Mouse (Mus musculus): ENCODE measurements around the gene Rem1.
A peak's percentile ranks its signal among the peaks of the same experiment; 100 is the strongest.
"Not testable (repeated sequence)": the region's sequence is repeated elsewhere in the genome, so short reads cannot be mapped to it uniquely, and the experiment has no call there.

Rem1 gene

DNA sequence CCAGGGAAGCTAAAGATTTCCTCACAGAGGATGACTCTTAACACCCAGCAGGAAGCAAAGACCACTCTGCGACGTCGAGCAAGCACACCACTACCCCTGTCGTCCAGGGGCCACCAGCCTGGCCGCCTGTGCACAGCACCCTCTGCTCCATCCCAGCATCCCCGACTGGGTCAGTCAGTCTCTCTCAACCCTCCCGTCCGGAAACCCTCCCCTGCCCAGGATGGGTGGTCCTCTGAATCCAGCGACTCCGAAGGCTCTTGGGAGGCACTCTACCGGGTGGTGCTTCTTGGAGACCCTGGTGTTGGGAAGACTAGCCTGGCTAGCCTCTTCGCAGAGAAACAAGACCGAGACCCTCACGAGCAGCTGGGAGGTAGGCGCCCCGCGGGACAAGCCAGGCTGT lies 1.3 kb downstream of the Rem1 start:
- DNase-seq (ENCODE audit: low read depth, low spot score): no peak

DNA sequence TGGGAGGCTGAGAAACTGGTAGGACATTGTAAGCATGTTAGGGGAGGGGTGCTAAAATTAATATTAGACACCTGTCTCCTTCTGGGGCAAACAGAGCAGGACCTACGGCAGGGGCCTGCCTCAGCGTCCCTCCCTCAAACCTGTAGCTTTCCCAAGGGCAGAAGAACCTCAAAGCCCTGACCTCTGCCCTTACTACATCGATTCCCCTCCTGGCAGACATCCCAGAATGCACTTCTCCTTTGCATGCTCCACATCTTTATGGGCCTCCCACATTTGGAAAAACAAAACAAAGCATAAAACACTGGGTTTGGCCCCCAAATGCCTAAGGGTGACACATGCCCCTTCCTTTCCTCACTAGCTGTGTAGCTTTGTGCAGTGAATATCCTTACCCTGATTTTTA lies 2.5 kb downstream of the Rem1 start:
- DNase-seq (ENCODE audit: low read depth, low spot score): no peak

- no peak for DNase-seq (ENCODE audit: low read depth, low spot score)
Observed at GRCm38 (mm10) chr2:152629904-152630303, 3.2 kb downstream of the Rem1 start.

- DNase-seq (ENCODE audit: low read depth, low spot score): no peak
Observed at GRCm38 (mm10) chr2:152633334-152633733, 6.6 kb downstream of the Rem1 start.

- DNase-seq (ENCODE audit: low read depth, low spot score): peak; percentile 65
Observed at GRCm38 (mm10) chr2:152634311-152634710, 7.6 kb downstream of the Rem1 start.

- DNase-seq (ENCODE audit: low read depth, low spot score): no peak
Observed at GRCm38 (mm10) chr2:152636246-152637005, 9.7 kb downstream of the Rem1 start.

DNA sequence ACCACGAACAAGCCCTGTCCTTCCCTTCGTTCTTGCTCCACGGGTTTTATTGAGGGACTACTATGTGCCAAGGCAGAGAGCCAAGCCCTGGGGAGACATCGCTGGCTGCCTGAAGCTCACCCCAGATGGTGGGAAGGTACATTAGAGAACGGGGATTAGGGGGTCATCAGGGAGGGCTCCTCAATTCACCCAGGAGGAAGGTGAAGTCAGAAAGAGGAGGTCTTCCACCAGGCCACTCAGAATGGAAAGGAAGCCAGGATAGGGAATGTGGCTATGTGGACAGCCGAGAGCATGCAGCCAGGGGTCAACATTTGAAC lies 10.2 kb downstream of the Rem1 start:
- no peak for DNase-seq (ENCODE audit: low read depth, low spot score)

DNA sequence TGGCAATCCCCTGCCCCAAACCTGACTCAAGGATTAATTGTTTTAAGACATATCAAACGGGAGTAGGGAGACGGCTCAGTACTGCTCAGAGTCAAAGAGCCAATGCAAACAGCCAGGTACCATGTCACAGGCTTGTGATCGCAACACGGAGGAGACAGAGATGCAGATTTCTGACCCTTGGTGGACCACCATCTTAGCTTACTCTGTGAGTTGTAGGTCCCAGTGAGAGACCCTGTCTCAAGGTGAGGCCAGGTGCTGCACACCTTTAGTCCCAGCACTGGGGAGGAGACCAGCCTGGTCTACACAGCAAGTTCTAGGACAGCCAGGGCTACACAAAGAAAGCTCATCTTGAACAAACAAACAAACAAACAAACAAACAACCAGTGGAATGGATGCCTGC lies 10.6 kb downstream of the Rem1 start:
- no peak for DNase-seq (ENCODE audit: low read depth, low spot score)

- no peak for DNase-seq (ENCODE audit: low read depth, low spot score)
Observed at GRCm38 (mm10) chr2:152638865-152639264, 12.1 kb downstream of the Rem1 start.

DNA sequence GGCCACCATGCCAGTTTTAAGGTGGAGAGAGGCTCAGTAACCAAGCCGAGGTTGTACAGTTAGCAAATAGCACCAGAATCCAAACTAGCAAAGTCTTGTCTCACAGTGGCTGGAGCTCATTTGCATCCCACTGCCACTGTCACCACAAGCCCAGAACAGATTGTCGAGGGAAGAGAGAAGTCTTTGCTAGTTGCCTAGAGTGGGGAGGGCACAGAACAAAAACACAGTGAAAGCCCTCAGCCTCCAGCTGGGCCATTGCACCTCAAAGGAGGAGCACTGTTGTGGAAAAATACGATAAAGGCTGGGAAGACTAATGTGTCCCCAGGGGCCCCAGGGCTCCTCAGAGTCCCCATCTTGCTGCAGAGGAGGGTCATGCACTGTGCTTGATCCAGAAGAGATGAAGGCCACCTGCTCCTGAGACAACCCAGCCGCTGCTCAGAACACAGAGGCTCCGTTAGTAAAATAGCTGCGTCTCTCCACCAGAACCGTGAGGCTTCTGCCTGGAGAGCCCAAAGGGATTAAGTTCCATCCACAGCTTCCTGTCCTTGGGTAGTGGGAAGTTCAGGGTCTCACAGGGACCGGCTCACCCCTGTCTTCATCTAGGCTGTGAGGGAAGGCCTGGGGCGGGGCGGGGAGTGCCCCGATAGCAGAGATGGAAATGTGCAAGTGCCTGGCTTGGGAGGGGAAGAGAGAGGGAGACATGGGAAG lies 12.8 kb downstream of the Rem1 start:
- no peak for DNase-seq (ENCODE audit: low read depth, low spot score)

GRCm38 (mm10) chr2:152652901-152653620 lies 26.3 kb downstream of the Rem1 start:
- no peak for DNase-seq (ENCODE audit: low read depth, low spot score)

DNA sequence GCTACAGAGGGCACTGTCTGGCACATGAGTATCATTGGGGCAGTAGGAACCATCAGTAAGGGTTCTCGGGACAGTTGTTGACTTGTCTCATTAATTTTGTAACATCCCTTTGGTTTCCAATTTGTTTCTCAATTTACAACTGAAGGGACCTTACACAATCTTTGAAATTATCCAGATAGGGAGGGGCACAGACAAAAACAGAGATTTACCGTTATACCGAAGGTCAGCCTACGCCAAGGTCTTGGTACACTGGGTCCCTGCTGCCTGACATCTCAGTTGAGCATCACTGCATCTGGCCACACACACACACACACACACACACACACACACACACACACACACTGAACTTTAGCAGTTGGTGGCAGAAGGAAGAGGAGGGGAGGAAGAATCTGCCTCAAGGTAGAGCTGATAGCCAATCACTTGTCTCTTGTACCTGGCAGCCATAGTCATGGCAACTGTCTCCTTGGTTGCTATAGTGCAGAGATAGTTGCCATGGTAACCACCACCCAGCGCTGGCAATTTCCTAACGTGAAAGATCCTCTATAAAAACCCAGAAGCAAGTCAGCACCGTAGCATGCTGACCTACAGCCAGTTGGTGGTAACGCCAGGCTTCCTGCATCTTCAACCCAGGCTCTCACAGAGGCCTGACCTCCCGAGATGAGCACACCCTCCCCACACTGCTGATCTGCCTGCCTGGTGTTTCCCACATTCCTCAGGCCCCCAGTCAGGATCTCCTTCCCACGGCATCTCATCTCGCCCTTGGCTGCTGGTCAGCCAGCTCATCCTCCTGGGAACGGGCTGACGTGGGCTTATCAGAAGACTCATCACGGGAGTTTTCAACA lies 27.3 kb downstream of the Rem1 start:
- DNase-seq (ENCODE audit: low read depth, low spot score): peak; percentile 45

DNA sequence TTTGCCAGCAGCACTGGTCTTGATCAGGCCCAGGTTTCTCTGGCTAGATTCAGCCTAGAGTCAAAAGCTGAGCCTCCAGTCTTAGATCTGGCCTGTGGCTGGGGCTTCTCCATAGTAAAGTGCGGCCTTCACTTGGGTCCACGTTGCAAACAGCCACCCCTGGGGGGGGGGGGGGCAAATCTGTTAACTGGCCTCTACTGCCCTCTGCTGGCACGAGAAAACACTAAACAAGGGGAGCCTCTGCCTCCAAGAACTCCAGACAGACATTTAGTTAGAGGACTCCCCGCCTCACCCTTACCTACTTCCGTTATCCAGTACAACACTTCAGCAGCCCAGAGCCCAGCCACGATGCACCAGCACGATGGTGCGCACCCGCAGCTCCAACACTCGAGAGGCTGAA lies 30.6 kb downstream of the Rem1 start:
- DNase-seq (ENCODE audit: low read depth, low spot score): peak; percentile 82

- DNase-seq (ENCODE audit: low read depth, low spot score): no peak
Observed at GRCm38 (mm10) chr2:152661163-152661562, 34.4 kb downstream of the Rem1 start.

GRCm38 (mm10) chr2:152666191-152666590 lies 39.4 kb downstream of the Rem1 start:
- not testable (repeated sequence) for DNase-seq (ENCODE audit: low read depth, low spot score)

DNA sequence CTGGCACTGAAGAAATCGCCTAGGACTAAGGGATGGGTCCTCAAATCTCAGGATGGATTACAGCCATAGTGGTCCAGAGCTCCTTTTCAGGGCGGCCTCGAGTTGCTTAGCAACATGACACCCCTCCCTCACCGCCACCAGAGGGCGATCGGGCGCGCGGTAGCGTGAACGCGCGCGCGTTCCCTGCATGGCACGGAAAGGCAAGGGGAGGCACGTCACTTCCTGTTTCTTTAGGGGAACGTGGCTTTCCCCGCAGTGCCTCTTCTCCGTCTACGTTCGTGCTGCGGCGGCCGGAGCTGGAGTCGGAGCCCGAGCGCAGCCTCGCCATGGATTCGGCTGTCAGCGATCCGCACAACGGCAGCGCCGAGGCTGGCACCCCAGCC lies 42.5 kb downstream of the Rem1 start, which contains the start of gene H13:
H13 (plus strand) TSS at position 206 of the 383 bp plus-strand sequence.
- peak; percentile 96 for DNase-seq (ENCODE audit: low read depth, low spot score)

- DNase-seq (ENCODE audit: low read depth, low spot score): peak; percentile 83
Observed at GRCm38 (mm10) chr2:152669639-152670484, 43.1 kb downstream of the Rem1 start.

GRCm38 (mm10) chr2:152670983-152671641 lies 44.4 kb downstream of the Rem1 start:
- no peak for DNase-seq (ENCODE audit: low read depth, low spot score)

DNA sequence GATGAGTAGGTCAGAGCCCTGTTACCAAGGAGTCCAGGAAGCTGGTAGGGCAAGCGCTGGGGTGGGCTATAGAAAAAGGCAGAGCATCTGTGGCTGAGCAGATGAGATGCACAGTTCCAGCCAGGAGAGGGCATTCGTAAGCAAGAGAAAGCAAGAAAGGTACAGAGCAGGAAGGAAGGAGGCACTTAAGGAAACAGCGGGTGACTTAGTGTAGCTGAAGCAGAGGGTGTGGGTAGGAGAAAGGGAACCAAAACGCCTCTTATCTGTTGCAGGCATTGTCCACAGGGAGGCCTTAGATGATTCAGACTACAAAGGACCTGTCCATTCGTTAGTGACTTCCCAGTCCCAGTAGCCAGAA lies 44.9 kb downstream of the Rem1 start:
- peak; percentile 96 for DNase-seq (ENCODE audit: low read depth, low spot score)

GRCm38 (mm10) chr2:152672166-152672565 lies 45.4 kb downstream of the Rem1 start:
- DNase-seq (ENCODE audit: low read depth, low spot score): no peak
